Mouse (Mus musculus) fat pad, adult 2 months (tissue): ENCODE results near the gene Fam155a.
"Not testable (repeated sequence)": the region's sequence is repeated elsewhere in the genome, so short reads cannot be mapped to it uniquely, and the experiment has no call there.

Experiments used
- DNase-seq: peaks from one replicate; pipeline ENCODE4 v3.0.0-alpha.2; 2011; ENCODE audit warnings: low read depth, low spot score; ENCODE audit errors: extremely low read depth

The Fam155a gene

GRCm38 (mm10) chr8:9692370-9692769 is 78.6 kb downstream of the Fam155a start:
- no peak for DNase-seq

GRCm38 (mm10) chr8:9660014-9660413 is 110.9 kb downstream of the Fam155a start:
- not testable (repeated sequence) for DNase-seq

GRCm38 (mm10) chr8:9656901-9657300 is 114.1 kb downstream of the Fam155a start:
- DNase-seq = no peak

GRCm38 (mm10) chr8:9654826-9655225 is 116.1 kb downstream of the Fam155a start:
- DNase-seq = no peak

- DNase-seq = no peak
Measured at GRCm38 (mm10) chr8:9653643-9654042, 117.3 kb downstream of the Fam155a start.

GRCm38 (mm10) chr8:9638162-9638561 is 132.8 kb downstream of the Fam155a start:
- DNase-seq = no peak

- DNase-seq = no peak
Measured at GRCm38 (mm10) chr8:9635240-9635639, 135.7 kb downstream of the Fam155a start.

- no peak for DNase-seq
Measured at GRCm38 (mm10) chr8:9607086-9607701, 163.8 kb downstream of the Fam155a start.

- DNase-seq = no peak
Measured at GRCm38 (mm10) chr8:9596003-9596402, 175.0 kb downstream of the Fam155a start.

- DNase-seq = no peak
Measured at GRCm38 (mm10) chr8:9581836-9582235, 189.1 kb downstream of the Fam155a start.

- DNase-seq = no peak
Measured at GRCm38 (mm10) chr8:9580192-9580591, 190.8 kb downstream of the Fam155a start.

- no peak for DNase-seq
Measured at GRCm38 (mm10) chr8:9571977-9572376, 199.0 kb downstream of the Fam155a start.

- DNase-seq = no peak
Measured at GRCm38 (mm10) chr8:9569516-9570170, 201.3 kb downstream of the Fam155a start.

GRCm38 (mm10) chr8:9549199-9549598 is 221.8 kb downstream of the Fam155a start:
- DNase-seq = no peak

- no peak for DNase-seq
Measured at GRCm38 (mm10) chr8:9547558-9547954, 223.4 kb downstream of the Fam155a start.

GRCm38 (mm10) chr8:9546919-9547557 is 223.9 kb downstream of the Fam155a start:
- no peak for DNase-seq

GRCm38 (mm10) chr8:9546429-9546828 is 224.5 kb downstream of the Fam155a start:
- DNase-seq = no peak

- no peak for DNase-seq
Measured at GRCm38 (mm10) chr8:9545665-9546064, 225.3 kb downstream of the Fam155a start.

- no peak for DNase-seq
Measured at GRCm38 (mm10) chr8:9535730-9536372, 235.1 kb downstream of the Fam155a start.

- DNase-seq = no peak
Measured at GRCm38 (mm10) chr8:9526515-9526914, 244.4 kb downstream of the Fam155a start.

- DNase-seq = no peak
Measured at GRCm38 (mm10) chr8:9521577-9521976, 249.4 kb downstream of the Fam155a start.

- no peak for DNase-seq
Measured at GRCm38 (mm10) chr8:9500751-9501150, 270.2 kb downstream of the Fam155a start.
